Mouse (Mus musculus): Measurements from ENCODE around the gene B4galnt1. TPM values are rescaled to one million over a fixed set of nuclear protein-coding genes. Genes with fewer than 3 reads are reported as not detected.

The B4galnt1 gene
- total and polyA plus RNA-seq, 3 experiments: 1.8 to 9.5 (median 2.0) TPM

- TF ChIP-seq EP300 (IDR thresholded peaks at IDR 0.05; ENCODE audit: insufficient read depth, low read depth, low read length) (no peak), CTCF (IDR thresholded peaks at IDR 0.05) (no peak), POLR2A (IDR thresholded peaks at IDR 0.05; ENCODE audit: insufficient read depth, low read depth, low read length) (no peak)
- DNase-seq: no peak
- intact Hi-C loops (cut with DNase I): no loop called here
- no peak overlapping the region for H3K27ac ChIP-seq
- no peak overlapping the region for H3K4me3 ChIP-seq
- H3K79me2 ChIP-seq (replicated peaks; ENCODE audit: control insufficient read depth, insufficient read depth, low read length): no peaks in the 10 kb centered on the region
- no peaks in the 10 kb centered on the region for H3K4me1 ChIP-seq (ENCODE audit: control insufficient read depth, insufficient read depth, low read length)
- no peak overlapping the region for H3K9ac ChIP-seq (ENCODE audit: low read depth, low read length)
- H3K27me3 ChIP-seq (ENCODE audit: control insufficient read depth, insufficient read depth, low read length): no peaks in the 10 kb centered on the region
- WGBS: 76% methylated on average over 3 of the region's 3 CpGs
- H3K36me3 ChIP-seq (ENCODE audit: control insufficient read depth, insufficient read depth, low read length): no peaks in the 10 kb centered on the region
Measured at GRCm38 (mm10) chr10:127137896-127138295, 27.1 kb upstream of the B4galnt1 start.

- WGBS: 87% methylated on average over 18 of the region's 18 CpGs
- Histone ChIP-seq H3K36me3 (ENCODE audit: control insufficient read depth, insufficient read depth, low read length) (no peaks in the 10 kb centered on the region), H3K27me3 (ENCODE audit: control insufficient read depth, insufficient read depth, low read length) (no peaks in the 10 kb centered on the region), H3K4me3 (no peak overlapping the region), H3K9ac (ENCODE audit: low read depth, low read length) (no peak overlapping the region), H3K27ac (no peak overlapping the region), H3K4me1 (ENCODE audit: control insufficient read depth, insufficient read depth, low read length) (no peaks in the 10 kb centered on the region), H3K79me2 (replicated peaks; ENCODE audit: control insufficient read depth, insufficient read depth, low read length) (no peaks in the 10 kb centered on the region)
- no peak for DNase-seq
- TF ChIP-seq POLR2A (IDR thresholded peaks at IDR 0.05; ENCODE audit: insufficient read depth, low read depth, low read length): no peak
- no peak for TF ChIP-seq EP300 (IDR thresholded peaks at IDR 0.05; ENCODE audit: insufficient read depth, low read depth, low read length)
- no peak for TF ChIP-seq CTCF (IDR thresholded peaks at IDR 0.05)
- intact Hi-C loops (cut with DNase I): no loop called here
Measured at GRCm38 (mm10) chr10:127138328-127139141, 26.5 kb upstream of the B4galnt1 start.

GRCm38 (mm10) chr10:127140971-127141370 lies 24.1 kb upstream of the B4galnt1 start:
- H3K9ac ChIP-seq (ENCODE audit: low read depth, low read length): no peak overlapping the region
- H3K4me3 ChIP-seq: no peak overlapping the region
- intact Hi-C loops (cut with DNase I): no loop called here
- H3K79me2 ChIP-seq (replicated peaks; ENCODE audit: control insufficient read depth, insufficient read depth, low read length): no peaks in the 10 kb centered on the region
- no peak overlapping the region for H3K27ac ChIP-seq
- 61% methylated on average over 11 of the region's 11 CpGs for WGBS
- H3K36me3 ChIP-seq (ENCODE audit: control insufficient read depth, insufficient read depth, low read length): no peaks in the 10 kb centered on the region
- H3K4me1 ChIP-seq (ENCODE audit: control insufficient read depth, insufficient read depth, low read length): no peaks in the 10 kb centered on the region
- no peak for DNase-seq
- H3K27me3 ChIP-seq (ENCODE audit: control insufficient read depth, insufficient read depth, low read length): no peaks in the 10 kb centered on the region
- no peak for TF ChIP-seq CTCF (IDR thresholded peaks at IDR 0.05)
- no peak for TF ChIP-seq POLR2A (IDR thresholded peaks at IDR 0.05; ENCODE audit: insufficient read depth, low read depth, low read length)
- no peak for TF ChIP-seq EP300 (IDR thresholded peaks at IDR 0.05; ENCODE audit: insufficient read depth, low read depth, low read length)

- DNase-seq: peak in 1 of 2 experiments; percentile 28
- Histone ChIP-seq H3K4me3 (no peak overlapping the region), H3K36me3 (ENCODE audit: control insufficient read depth, insufficient read depth, low read length) (no peaks in the 10 kb centered on the region), H3K27me3 (ENCODE audit: control insufficient read depth, insufficient read depth, low read length) (no peaks in the 10 kb centered on the region), H3K9ac (ENCODE audit: low read depth, low read length) (no peak overlapping the region), H3K27ac (no peak overlapping the region), H3K4me1 (ENCODE audit: control insufficient read depth, insufficient read depth, low read length) (no peaks in the 10 kb centered on the region), H3K79me2 (replicated peaks; ENCODE audit: control insufficient read depth, insufficient read depth, low read length) (no peaks in the 10 kb centered on the region)
- WGBS: 58% methylated on average over 8 of the region's 8 CpGs
- intact Hi-C loops (cut with DNase I): no loop called here
- no peak for TF ChIP-seq CTCF (IDR thresholded peaks at IDR 0.05)
- TF ChIP-seq EP300 (IDR thresholded peaks at IDR 0.05; ENCODE audit: insufficient read depth, low read depth, low read length): no peak
- no peak for TF ChIP-seq POLR2A (IDR thresholded peaks at IDR 0.05; ENCODE audit: insufficient read depth, low read depth, low read length)
Measured at GRCm38 (mm10) chr10:127141500-127141899, 23.5 kb upstream of the B4galnt1 start.

GRCm38 (mm10) chr10:127143228-127143627 lies 21.8 kb upstream of the B4galnt1 start:
- Histone ChIP-seq H3K9ac (ENCODE audit: low read depth, low read length) (no peak overlapping the region), H3K36me3 (ENCODE audit: control insufficient read depth, insufficient read depth, low read length) (no peaks in the 10 kb centered on the region), H3K27me3 (ENCODE audit: control insufficient read depth, insufficient read depth, low read length) (no peaks in the 10 kb centered on the region), H3K4me3 (no peak overlapping the region), H3K79me2 (replicated peaks; ENCODE audit: control insufficient read depth, insufficient read depth, low read length) (no peaks in the 10 kb centered on the region), H3K27ac (no peak overlapping the region), H3K4me1 (ENCODE audit: control insufficient read depth, insufficient read depth, low read length) (no peaks in the 10 kb centered on the region)
- WGBS: 83% methylated on average over 8 of the region's 8 CpGs
- TF ChIP-seq CTCF (IDR thresholded peaks at IDR 0.05) (no peak), EP300 (IDR thresholded peaks at IDR 0.05; ENCODE audit: insufficient read depth, low read depth, low read length) (no peak), POLR2A (IDR thresholded peaks at IDR 0.05; ENCODE audit: insufficient read depth, low read depth, low read length) (no peak)
- no peak for DNase-seq
- intact Hi-C loops (cut with DNase I): no loop called here

- intact Hi-C loops (cut with DNase I): no loop called here
- WGBS: 87% methylated on average over 7 of the region's 7 CpGs
- Histone ChIP-seq H3K27ac (no peak overlapping the region), H3K79me2 (replicated peaks; ENCODE audit: control insufficient read depth, insufficient read depth, low read length) (no peaks in the 10 kb centered on the region), H3K27me3 (ENCODE audit: control insufficient read depth, insufficient read depth, low read length) (no peaks in the 10 kb centered on the region), H3K36me3 (ENCODE audit: control insufficient read depth, insufficient read depth, low read length) (no peaks in the 10 kb centered on the region), H3K9ac (ENCODE audit: low read depth, low read length) (no peak overlapping the region), H3K4me1 (ENCODE audit: control insufficient read depth, insufficient read depth, low read length) (no peaks in the 10 kb centered on the region), H3K4me3 (no peak overlapping the region)
- TF ChIP-seq EP300 (IDR thresholded peaks at IDR 0.05; ENCODE audit: insufficient read depth, low read depth, low read length): no peak
- no peak for TF ChIP-seq POLR2A (IDR thresholded peaks at IDR 0.05; ENCODE audit: insufficient read depth, low read depth, low read length)
- no peak for TF ChIP-seq CTCF (IDR thresholded peaks at IDR 0.05)
- DNase-seq: no peak
Measured at GRCm38 (mm10) chr10:127144536-127144935, 20.5 kb upstream of the B4galnt1 start.
